Mouse (Mus musculus) kidney, adult 2 months (tissue): Measurements from ENCODE around the gene Ralgapa2.

Experiments used
- CTCF ChIP-seq: fragments of 200-500 bp; conservative IDR thresholded peaks from 2 replicates; pipeline ENCODE4 v1.5.1; 2011; ENCODE audit warnings: low read depth, mild to moderate bottlenecking, control low read depth, low read length, moderate library complexity, mixed read lengths; ENCODE audit not compliant: insufficient read depth, insufficient read length
- POLR2A ChIP-seq: fragments of 200-500 bp; IDR thresholded peaks from one replicate; pipeline ENCODE4 v1.6.1; 2011; ENCODE audit warnings: low read depth, low read length, control low read depth

DNA sequence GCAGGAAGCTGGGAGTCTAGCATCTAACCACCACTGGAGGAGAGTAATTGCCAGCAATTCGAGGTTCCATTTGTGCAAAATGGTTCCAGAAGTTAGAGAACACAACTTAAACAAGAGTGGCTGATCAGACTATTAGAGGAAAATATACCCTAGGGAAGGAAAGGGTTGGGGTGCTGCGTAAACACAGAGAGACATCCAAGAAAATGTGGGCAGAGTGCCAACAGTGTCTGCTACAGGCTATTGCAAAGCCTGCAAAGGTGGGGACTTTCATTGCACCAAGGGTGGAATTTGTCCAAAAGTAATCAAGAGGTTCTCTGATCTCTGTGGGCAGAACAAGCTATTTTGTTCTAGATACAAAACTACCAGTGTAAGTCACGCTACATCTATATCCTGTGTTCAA is 49.4 kb upstream of the Ralgapa2 start:
- TF ChIP-seq CTCF (no peak), POLR2A (no peak)
